Mouse (Mus musculus): ENCODE results near the gene Prkd1. TPM values are rescaled to one million over a fixed set of nuclear protein-coding genes. Genes with fewer than 3 reads are reported as not detected.
"Not testable (repeated sequence)": the region's sequence is repeated elsewhere in the genome, so short reads cannot be mapped to it uniquely, and the experiment has no call there.

The Prkd1 gene
- 4.7 and 5.3 TPM in 2 replicates for polyA plus RNA-seq (2016; fragmentation: Nextera tagmentation; extraction: Ambion mirVana)

DNA sequence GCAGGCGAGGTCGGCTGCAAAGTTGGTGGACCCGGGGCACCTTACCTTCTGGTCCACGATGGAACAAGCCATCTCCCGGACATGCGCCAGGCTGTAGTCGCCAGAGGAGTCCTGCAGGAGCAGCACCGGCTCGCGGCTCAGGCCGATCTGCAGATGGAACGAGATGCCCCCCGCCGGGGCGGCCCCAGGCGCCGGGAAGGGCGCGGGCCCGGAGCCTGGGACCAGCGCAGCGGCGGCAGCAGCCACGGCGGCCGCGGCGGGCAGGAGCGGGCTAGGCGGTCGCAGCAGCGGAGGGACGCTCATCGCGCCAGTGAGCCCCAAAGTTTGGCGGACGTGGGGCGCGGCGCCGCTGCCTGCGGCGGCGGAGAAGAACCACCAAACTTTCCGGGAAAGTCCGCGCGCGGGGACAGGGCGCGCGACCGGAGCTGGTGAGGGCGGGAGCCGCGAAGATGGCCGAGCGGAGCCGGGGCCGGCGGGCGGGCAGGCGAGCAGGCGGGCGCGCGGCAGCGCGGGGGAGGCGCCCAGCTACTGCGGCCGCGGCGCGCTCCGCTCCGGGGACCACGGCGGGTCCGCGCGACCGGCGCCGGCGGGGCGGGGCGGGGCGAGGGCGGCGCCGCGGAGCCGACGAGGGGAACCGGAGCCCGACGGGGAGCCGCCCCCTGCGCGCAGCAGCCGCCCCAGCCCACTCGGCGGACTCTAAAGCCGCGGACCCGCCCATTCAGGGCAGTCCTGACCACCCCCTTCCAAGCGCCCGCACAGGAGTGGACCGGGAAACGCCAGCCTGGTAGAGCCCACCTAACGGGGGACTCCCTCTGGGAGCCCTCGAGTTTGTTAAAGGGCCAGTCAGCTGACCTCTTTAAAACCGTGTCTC lies at the start of gene Prkd1:
TSS of gene Prkd1 (minus strand) at position 428 of the 871 bp plus-strand sequence.
- peak; percentile 76 for DNase-seq (ENCODE audit: low spot score)
- H3K4me3 ChIP-seq: peak within 1 kb of the TSS; percentile 73
- no peaks in the 10 kb centered on the region for H3K9me3 ChIP-seq (replicated peaks)
- peak within 1 kb of the TSS; percentile 91 for H3K27ac ChIP-seq
- H3K4me1 ChIP-seq: peaks cover 14% of the 10 kb centered on the region
- H3K36me3 ChIP-seq: no peaks in the 10 kb centered on the region
- H3K27me3 ChIP-seq (ENCODE audit: low read depth, poor library complexity, severe bottlenecking): 0 out of 2 replicates have a peak, but pooled peaks cover 3% of the 10 kb centered on the region
- 7% methylated on average over 110 of the region's 114 CpGs for WGBS

DNA sequence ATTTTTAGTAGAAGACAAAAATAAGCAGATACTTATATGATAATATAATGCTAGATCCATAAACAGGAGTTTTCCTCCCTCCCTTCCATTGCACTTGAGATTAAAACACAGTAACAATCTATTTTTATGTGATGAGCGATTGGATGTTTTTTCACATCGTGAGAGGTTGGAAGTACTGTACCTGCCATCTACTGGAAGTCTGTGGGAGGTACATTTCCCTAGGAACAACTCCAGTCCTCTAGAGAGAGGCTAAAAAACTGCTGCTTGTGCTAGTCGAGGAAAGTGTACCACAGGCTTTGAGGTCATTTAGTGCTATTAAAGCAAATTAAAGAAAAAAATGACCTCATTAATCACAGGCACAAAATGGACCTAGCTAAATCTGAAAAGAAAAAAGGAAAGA lies 48.6 kb upstream of the Prkd1 start:
- H3K4me3 ChIP-seq: no peak overlapping the region
- H3K4me1 ChIP-seq: peaks cover 7% of the 10 kb centered on the region; the same call in 1 of the 2 replicates
- no peaks in the 10 kb centered on the region for H3K9me3 ChIP-seq (replicated peaks)
- WGBS: 17% methylated on average over 3 of the region's 3 CpGs
- DNase-seq (ENCODE audit: low spot score): no peak
- no peaks in the 10 kb centered on the region for H3K27me3 ChIP-seq (ENCODE audit: low read depth, poor library complexity, severe bottlenecking)
- H3K36me3 ChIP-seq: no peaks in the 10 kb centered on the region
- H3K27ac ChIP-seq: no peak overlapping the region

DNA sequence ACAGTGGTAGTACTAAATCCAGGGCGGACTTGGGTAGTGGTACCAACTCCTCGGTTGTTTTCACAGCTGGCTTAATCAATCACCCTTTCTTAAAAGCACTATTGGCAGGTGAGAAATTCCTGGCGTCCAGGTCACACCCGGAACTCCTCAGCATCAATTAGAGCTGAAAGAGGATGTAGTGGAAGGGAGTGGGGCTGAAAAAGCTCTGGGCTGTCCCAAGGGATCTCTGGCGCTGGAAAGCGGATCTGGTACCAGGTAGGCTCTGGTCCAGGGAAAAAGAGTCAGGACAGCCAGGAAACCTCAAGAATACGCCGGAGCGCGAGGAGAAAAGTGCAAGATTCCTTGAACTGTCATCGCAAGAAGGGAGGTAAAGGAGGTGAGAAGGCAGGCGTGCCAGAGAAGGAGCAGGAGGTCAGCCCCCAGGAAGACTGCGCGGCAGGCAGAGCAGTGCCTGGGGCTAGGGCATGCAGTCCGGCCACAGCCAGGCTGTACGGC lies 675 bp downstream of the Prkd1 start:
- Histone ChIP-seq H3K4me1 (peaks cover 14% of the 10 kb centered on the region), H3K36me3 (no peaks in the 10 kb centered on the region), H3K4me3 (peak overlapping the region; percentile 73), H3K27me3 (ENCODE audit: low read depth, poor library complexity, severe bottlenecking) (0 out of 2 replicates have a peak, but pooled peaks cover 3% of the 10 kb centered on the region), H3K9me3 (replicated peaks) (no peaks in the 10 kb centered on the region), H3K27ac (peak overlapping the region; percentile 91)
- WGBS: under 1% methylated on average over 16 of the region's 16 CpGs
- no peak for DNase-seq (ENCODE audit: low spot score)

DNA sequence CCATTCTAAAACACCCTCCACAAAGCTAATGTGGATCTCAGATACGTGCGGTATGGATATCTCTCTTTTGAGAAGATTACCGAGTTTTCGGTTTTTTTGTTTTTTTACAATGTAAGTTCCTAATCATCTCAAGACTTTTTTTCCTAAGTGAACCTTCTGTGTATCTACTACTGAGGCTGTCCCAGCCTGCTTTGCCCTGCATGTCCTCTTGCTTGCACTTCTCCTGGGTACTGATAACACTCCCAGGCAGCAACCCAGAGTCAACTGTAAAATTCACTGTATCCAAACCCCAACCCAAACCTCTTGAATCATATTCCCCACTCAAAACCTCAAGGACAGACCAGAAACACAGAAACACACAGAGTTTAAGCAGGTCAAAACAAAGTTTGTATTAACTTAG lies 2.0 kb downstream of the Prkd1 start:
- DNase-seq (ENCODE audit: low spot score): no peak
- Histone ChIP-seq H3K36me3 (no peaks in the 10 kb centered on the region), H3K27me3 (ENCODE audit: low read depth, poor library complexity, severe bottlenecking) (0 out of 2 replicates have a peak, but pooled peaks cover 3% of the 10 kb centered on the region), H3K9me3 (replicated peaks) (no peaks in the 10 kb centered on the region), H3K27ac (no peak overlapping the region), H3K4me1 (peaks cover 14% of the 10 kb centered on the region), H3K4me3 (no peak overlapping the region)
- WGBS: 93% methylated on average over 4 of the region's 4 CpGs

DNA sequence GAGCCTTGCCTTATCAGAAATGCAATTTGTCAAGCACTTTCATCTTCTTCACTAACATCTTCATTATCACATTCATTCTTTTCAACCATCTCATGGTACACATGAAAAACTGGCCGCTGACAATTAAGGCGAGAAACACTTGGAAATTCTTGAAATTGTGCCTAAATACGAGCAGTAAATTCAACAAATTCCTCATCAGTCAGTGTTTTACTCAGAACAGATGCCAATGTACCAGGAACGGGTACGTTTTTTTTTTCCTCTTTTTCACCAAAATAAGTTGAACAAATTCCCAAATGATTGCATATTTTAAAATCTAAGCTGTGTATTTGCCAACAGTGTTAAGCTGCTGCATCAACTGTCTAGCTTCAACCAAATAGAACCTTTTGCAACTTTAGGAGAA lies 6.2 kb downstream of the Prkd1 start:
- no peaks in the 10 kb centered on the region for H3K9me3 ChIP-seq (replicated peaks)
- H3K27me3 ChIP-seq (ENCODE audit: low read depth, poor library complexity, severe bottlenecking): no peaks in the 10 kb centered on the region
- DNase-seq (ENCODE audit: low spot score): no peak
- WGBS: 81% methylated on average over 5 of the region's 5 CpGs
- H3K36me3 ChIP-seq: no peaks in the 10 kb centered on the region
- no peak overlapping the region for H3K4me3 ChIP-seq
- no peak overlapping the region for H3K27ac ChIP-seq
- H3K4me1 ChIP-seq: peaks cover 5% of the 10 kb centered on the region

DNA sequence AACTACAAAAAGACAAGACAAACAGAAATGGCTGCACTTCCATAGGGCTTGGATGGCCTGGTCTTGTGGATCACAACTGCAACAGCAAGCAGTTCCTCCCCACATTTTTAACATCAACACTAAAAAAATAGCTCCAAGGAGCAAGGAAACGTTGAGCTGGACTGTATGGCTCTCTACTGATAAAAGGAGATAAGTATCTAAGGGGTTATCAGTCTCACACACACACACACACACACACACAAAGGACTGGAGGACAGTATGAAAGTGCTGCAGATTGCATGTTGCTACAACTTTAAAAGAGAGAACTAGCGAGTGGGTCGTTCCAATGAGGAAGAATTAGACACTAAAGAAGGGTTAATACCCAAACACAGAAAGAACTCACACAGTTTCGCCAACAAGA lies 8.7 kb downstream of the Prkd1 start:
- no peak overlapping the region for H3K4me3 ChIP-seq
- 89% methylated on average over 4 of the region's 4 CpGs for WGBS
- no peaks in the 10 kb centered on the region for H3K9me3 ChIP-seq (replicated peaks)
- no peaks in the 10 kb centered on the region for H3K27me3 ChIP-seq (ENCODE audit: low read depth, poor library complexity, severe bottlenecking)
- no peak for DNase-seq (ENCODE audit: low spot score)
- no peaks in the 10 kb centered on the region for H3K4me1 ChIP-seq
- H3K36me3 ChIP-seq: no peaks in the 10 kb centered on the region
- H3K27ac ChIP-seq: no peak overlapping the region

DNA sequence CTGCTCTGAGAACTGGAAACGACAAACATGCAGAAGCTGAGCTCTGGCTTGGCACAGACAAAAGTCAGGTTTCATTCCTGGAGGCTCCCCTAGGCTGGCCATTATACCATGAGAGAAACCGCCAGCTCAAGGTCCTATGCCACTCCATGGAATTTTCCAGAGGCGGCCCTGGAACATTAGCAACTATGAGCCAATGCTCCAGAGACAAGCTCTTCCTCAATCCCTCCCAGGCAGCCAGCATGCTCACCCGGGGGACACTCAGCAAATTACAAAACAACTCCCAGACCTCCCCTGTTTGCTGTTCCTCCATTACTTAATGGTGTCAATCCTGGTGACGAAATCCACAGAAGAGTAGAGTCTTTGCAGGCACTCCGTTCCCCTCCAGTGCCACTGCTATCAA lies 14.5 kb downstream of the Prkd1 start:
- Histone ChIP-seq H3K36me3 (no peaks in the 10 kb centered on the region), H3K4me3 (no peak overlapping the region), H3K9me3 (replicated peaks) (no peaks in the 10 kb centered on the region), H3K27me3 (ENCODE audit: low read depth, poor library complexity, severe bottlenecking) (no peaks in the 10 kb centered on the region), H3K27ac (no peak overlapping the region), H3K4me1 (no peaks in the 10 kb centered on the region)
- 57% methylated on average over 6 of the region's 6 CpGs for WGBS
- no peak for DNase-seq (ENCODE audit: low spot score)

DNA sequence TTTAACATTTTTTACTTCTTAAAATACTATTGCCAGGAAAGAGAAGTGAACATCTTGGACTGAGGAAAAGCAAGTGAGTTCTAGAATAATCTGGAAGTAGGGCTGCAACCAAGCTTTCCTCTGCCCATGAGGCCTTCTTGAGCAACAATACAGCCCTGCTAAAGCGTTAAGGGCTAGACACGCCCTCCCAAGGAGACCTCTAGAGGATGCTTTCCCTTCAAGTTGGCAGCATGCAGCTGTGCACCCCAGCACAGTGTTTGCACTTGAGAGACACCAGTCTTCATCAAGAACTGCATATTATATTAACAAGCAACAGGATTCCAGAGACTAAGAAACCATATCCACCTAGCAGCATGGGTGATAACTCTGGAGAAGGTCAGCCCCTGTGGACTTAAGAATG lies 22.8 kb downstream of the Prkd1 start:
- H3K4me1 ChIP-seq; H3K27ac ChIP-seq; H3K36me3 ChIP-seq; H3K9me3 ChIP-seq (replicated peaks); H3K4me3 ChIP-seq; DNase-seq (ENCODE audit: low spot score); H3K27me3 ChIP-seq (ENCODE audit: low read depth, poor library complexity, severe bottlenecking): not testable (repeated sequence)
- WGBS: 55% methylated on average over 2 of the region's 2 CpGs

DNA sequence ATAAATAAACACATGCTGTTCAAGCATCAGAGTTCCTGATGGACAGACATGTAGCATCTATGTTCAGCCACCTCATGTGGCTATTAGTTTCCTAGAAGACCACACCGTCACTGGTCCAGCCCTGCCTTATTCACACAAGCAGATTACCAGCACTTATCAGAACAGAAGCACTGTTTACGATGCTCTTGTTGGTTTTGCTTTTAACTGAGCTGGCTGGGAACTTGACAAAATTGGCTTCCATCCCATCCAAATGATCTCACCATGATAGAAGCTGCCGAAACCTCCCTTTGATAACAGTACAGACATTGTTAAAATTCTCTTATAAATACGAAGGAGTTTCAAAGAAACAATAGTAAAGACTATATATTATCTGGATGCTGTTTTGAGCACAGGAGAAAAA lies 24.7 kb downstream of the Prkd1 start:
- Histone ChIP-seq H3K4me1 (no peaks in the 10 kb centered on the region), H3K4me3 (no peak overlapping the region), H3K27ac (no peak overlapping the region), H3K27me3 (ENCODE audit: low read depth, poor library complexity, severe bottlenecking) (no peaks in the 10 kb centered on the region), H3K36me3 (no peaks in the 10 kb centered on the region), H3K9me3 (replicated peaks) (no peaks in the 10 kb centered on the region)
- WGBS: 75% methylated on average over 4 of the region's 4 CpGs
- no peak for DNase-seq (ENCODE audit: low spot score)

DNA sequence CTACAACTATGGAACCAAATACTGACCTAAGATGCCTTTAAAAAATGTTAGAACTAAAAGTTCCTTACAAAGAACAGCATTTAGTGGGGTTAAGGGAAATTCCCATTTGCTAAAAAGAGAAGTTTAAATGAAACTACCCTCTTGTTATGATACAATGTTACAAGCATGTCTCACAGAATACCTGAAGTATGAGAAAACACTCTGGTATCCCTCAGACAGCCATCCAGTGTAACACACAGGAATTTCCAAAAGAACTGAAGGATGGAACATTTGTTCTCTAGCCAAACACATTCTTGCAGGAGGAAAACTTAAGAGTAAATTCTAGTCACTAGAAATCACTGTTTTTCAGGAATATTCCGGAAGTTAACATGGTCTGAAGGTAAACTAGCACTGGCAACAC lies 33.0 kb downstream of the Prkd1 start:
- H3K4me1 ChIP-seq: no peaks in the 10 kb centered on the region
- WGBS: 83% methylated on average over 1 of the region's 1 CpGs
- DNase-seq (ENCODE audit: low spot score): no peak
- H3K9me3 ChIP-seq (replicated peaks): no peaks in the 10 kb centered on the region
- no peaks in the 10 kb centered on the region for H3K27me3 ChIP-seq (ENCODE audit: low read depth, poor library complexity, severe bottlenecking)
- no peak overlapping the region for H3K27ac ChIP-seq
- no peak overlapping the region for H3K4me3 ChIP-seq
- H3K36me3 ChIP-seq: no peaks in the 10 kb centered on the region

DNA sequence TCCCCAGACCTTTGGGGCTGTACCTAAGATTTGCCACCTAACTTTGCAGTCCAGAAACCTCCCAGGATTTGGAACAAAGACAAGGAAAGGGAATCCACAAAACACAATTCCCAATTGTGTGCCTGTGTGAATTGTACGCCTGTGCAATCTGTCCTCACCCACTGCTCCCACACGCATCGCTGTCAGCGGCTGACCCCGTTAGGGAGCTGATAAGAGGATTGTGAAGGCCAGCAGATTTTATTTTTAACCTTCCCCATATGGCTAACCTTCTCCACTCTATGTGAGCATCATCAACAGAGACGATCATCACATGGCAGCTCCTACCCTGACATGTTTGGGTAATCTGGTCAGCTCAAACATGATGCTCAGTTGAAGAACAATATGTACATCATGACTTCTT lies 34.6 kb downstream of the Prkd1 start:
- H3K27ac ChIP-seq: no peak overlapping the region
- H3K36me3 ChIP-seq: no peaks in the 10 kb centered on the region
- no peak overlapping the region for H3K4me3 ChIP-seq
- no peaks in the 10 kb centered on the region for H3K27me3 ChIP-seq (ENCODE audit: low read depth, poor library complexity, severe bottlenecking)
- no peak for DNase-seq (ENCODE audit: low spot score)
- WGBS: 82% methylated on average over 6 of the region's 6 CpGs
- H3K9me3 ChIP-seq (replicated peaks): no peaks in the 10 kb centered on the region
- H3K4me1 ChIP-seq: no peaks in the 10 kb centered on the region

DNA sequence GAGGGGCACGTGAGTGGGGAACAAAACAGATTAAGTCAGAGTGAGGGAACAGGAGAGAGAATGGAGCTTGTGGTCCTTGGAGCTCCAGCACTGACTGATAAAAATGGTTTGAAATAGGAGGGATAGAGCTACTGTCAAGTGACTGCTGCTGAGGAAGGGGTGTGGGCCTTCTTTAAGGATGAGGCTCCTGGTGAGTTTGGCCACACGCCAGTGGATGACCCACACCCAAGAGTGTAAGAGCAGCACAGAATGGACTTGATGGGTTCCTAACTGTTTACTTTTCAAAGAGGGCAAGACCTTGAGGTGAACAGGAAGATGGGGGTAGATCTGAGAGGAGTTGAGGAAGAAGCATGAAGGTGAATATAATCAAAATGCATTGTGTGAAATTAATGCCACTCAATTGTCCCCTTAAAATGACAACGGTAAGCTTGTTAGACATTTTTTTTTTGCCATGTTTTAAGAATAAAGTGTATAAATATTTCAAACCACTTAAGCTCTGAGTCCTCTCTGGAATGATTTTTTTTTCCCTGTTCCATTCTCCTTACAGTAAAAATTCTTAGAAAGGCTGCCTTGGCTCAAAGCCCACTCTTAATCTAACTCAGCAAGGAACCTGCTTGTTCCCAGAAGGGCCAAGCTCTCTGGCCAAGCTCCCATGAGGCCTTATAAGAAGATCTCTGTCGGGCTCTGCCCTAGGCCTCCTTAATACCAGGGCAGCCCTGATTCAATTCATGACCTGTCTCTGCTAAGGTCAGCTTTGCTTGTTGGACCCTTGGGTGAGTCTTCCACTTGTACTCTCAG lies 42.0 kb downstream of the Prkd1 start:
- Histone ChIP-seq H3K27ac (no peak overlapping the region), H3K36me3 (no peaks in the 10 kb centered on the region), H3K4me1 (no peaks in the 10 kb centered on the region), H3K27me3 (ENCODE audit: low read depth, poor library complexity, severe bottlenecking) (no peaks in the 10 kb centered on the region), H3K4me3 (no peak overlapping the region), H3K9me3 (replicated peaks) (no peaks in the 10 kb centered on the region)
- no peak for DNase-seq (ENCODE audit: low spot score)
- WGBS: 90% methylated on average over 4 of the region's 4 CpGs

DNA sequence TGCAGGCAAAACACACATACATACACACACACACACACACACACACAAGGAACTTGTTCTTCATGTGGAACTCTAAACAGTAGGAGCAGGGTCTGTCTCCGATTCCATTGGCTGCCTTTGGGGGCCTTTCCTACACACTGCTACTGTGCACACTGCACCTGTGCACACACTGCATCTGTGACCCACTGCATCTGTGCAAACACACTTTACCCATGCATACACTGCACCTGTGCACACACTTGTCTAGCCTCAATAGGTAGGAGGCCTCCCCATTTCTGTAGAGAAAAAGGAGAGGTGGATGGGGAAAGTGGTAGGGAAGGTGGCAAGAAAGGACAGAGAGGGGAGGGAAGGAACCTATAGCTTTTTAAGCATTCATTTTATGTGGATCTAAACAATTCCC lies 49.5 kb downstream of the Prkd1 start:
- WGBS: 91% methylated on average over 1 of the region's 1 CpGs
- H3K27me3 ChIP-seq (ENCODE audit: low read depth, poor library complexity, severe bottlenecking): no peaks in the 10 kb centered on the region
- no peak overlapping the region for H3K27ac ChIP-seq
- no peaks in the 10 kb centered on the region for H3K36me3 ChIP-seq
- H3K4me3 ChIP-seq: no peak overlapping the region
- no peaks in the 10 kb centered on the region for H3K4me1 ChIP-seq
- no peaks in the 10 kb centered on the region for H3K9me3 ChIP-seq (replicated peaks)
- no peak for DNase-seq (ENCODE audit: low spot score)
